Mouse (Mus musculus): ENCODE data around the gene Cntnap2. TPM values are rescaled to one million over a fixed set of nuclear protein-coding genes. Genes with fewer than 3 reads are reported as not detected.

The Cntnap2 gene
- polyA plus RNA-seq, 1 experiment from 2014 or later = 2.5 TPM

GRCm38 (mm10) chr6:46197298-46197697 is 1138.1 kb downstream of the Cntnap2 start:
- no peaks in the 10 kb centered on the region for H3K27me3 ChIP-seq
- no peak overlapping the region for H3K9ac ChIP-seq
- no peaks in the 10 kb centered on the region for H3K36me3 ChIP-seq
- H3K9me3 ChIP-seq (replicated peaks) = no peaks in the 10 kb centered on the region
- no peak overlapping the region for H3K4me3 ChIP-seq (replicated peaks)
- no peaks in the 10 kb centered on the region for H3K4me1 ChIP-seq
- ATAC-seq (replicated peaks; ENCODE audit: low FRiP score) = no peak
- no peak overlapping the region for H3K27ac ChIP-seq
- H3K4me2 ChIP-seq = no peak overlapping the region
- 90% methylated on average over 2 of the region's 2 CpGs for WGBS

GRCm38 (mm10) chr6:46201828-46202227 is 1142.7 kb downstream of the Cntnap2 start:
- Histone ChIP-seq H3K4me1 (no peaks in the 10 kb centered on the region), H3K36me3 (no peaks in the 10 kb centered on the region), H3K9me3 (replicated peaks) (no peaks in the 10 kb centered on the region), H3K4me3 (replicated peaks) (no peak overlapping the region), H3K27ac (no peak overlapping the region), H3K4me2 (no peak overlapping the region), H3K27me3 (no peaks in the 10 kb centered on the region), H3K9ac (no peak overlapping the region)
- ATAC-seq (replicated peaks; ENCODE audit: low FRiP score) = peak; percentile 67; the same call in 1 of the 2 replicates
- WGBS = 56% methylated on average over 4 of the region's 4 CpGs

- no peaks in the 10 kb centered on the region for H3K4me1 ChIP-seq
- ATAC-seq (replicated peaks; ENCODE audit: low FRiP score) = no peak
- 90% methylated on average over 2 of the region's 2 CpGs for WGBS
- H3K27ac ChIP-seq = no peak overlapping the region
- no peaks in the 10 kb centered on the region for H3K9me3 ChIP-seq (replicated peaks)
- no peaks in the 10 kb centered on the region for H3K27me3 ChIP-seq
- H3K4me3 ChIP-seq (replicated peaks) = no peak overlapping the region
- H3K4me2 ChIP-seq = no peak overlapping the region
- no peaks in the 10 kb centered on the region for H3K36me3 ChIP-seq
- H3K9ac ChIP-seq = no peak overlapping the region
These were observed 1146.4 kb downstream of the Cntnap2 start for GRCm38 (mm10) chr6:46205531-46205930.

- 86% methylated on average over 1 of the region's 1 CpGs for WGBS
- no peaks in the 10 kb centered on the region for H3K4me1 ChIP-seq
- no peaks in the 10 kb centered on the region for H3K9me3 ChIP-seq (replicated peaks)
- no peaks in the 10 kb centered on the region for H3K27me3 ChIP-seq
- H3K4me2 ChIP-seq = no peak overlapping the region
- no peaks in the 10 kb centered on the region for H3K36me3 ChIP-seq
- H3K4me3 ChIP-seq (replicated peaks) = no peak overlapping the region
- no peak for ATAC-seq (replicated peaks; ENCODE audit: low FRiP score)
- H3K27ac ChIP-seq = no peak overlapping the region
- no peak overlapping the region for H3K9ac ChIP-seq
These were observed 1173.7 kb downstream of the Cntnap2 start for GRCm38 (mm10) chr6:46232889-46233288.

- Histone ChIP-seq H3K4me3 (replicated peaks) (no peak overlapping the region), H3K9ac (no peak overlapping the region), H3K4me1 (no peaks in the 10 kb centered on the region), H3K4me2 (no peak overlapping the region), H3K9me3 (replicated peaks) (no peaks in the 10 kb centered on the region), H3K27me3 (no peaks in the 10 kb centered on the region), H3K27ac (no peak overlapping the region), H3K36me3 (no peaks in the 10 kb centered on the region)
- 54% methylated on average over 2 of the region's 2 CpGs for WGBS
- ATAC-seq (replicated peaks; ENCODE audit: low FRiP score) = no peak
These were observed 1181.2 kb downstream of the Cntnap2 start for GRCm38 (mm10) chr6:46240349-46240748.

- WGBS = 58% methylated on average over 1 of the region's 1 CpGs
- no peak for ATAC-seq (replicated peaks; ENCODE audit: low FRiP score)
- Histone ChIP-seq H3K9ac (no peak overlapping the region), H3K4me3 (replicated peaks) (no peak overlapping the region), H3K27me3 (no peaks in the 10 kb centered on the region), H3K4me1 (no peaks in the 10 kb centered on the region), H3K4me2 (no peak overlapping the region), H3K27ac (no peak overlapping the region), H3K9me3 (replicated peaks) (no peaks in the 10 kb centered on the region), H3K36me3 (no peaks in the 10 kb centered on the region)
These were observed 1204.0 kb downstream of the Cntnap2 start for GRCm38 (mm10) chr6:46263171-46263570.

- no peaks in the 10 kb centered on the region for H3K4me1 ChIP-seq
- H3K27ac ChIP-seq = no peak overlapping the region
- WGBS = 79% methylated on average over 5 of the region's 5 CpGs
- H3K4me2 ChIP-seq = no peak overlapping the region
- no peak overlapping the region for H3K4me3 ChIP-seq (replicated peaks)
- ATAC-seq (replicated peaks; ENCODE audit: low FRiP score) = no peak
- H3K9me3 ChIP-seq (replicated peaks) = no peaks in the 10 kb centered on the region
- no peaks in the 10 kb centered on the region for H3K36me3 ChIP-seq
- no peaks in the 10 kb centered on the region for H3K27me3 ChIP-seq
- no peak overlapping the region for H3K9ac ChIP-seq
These were observed 1287.8 kb downstream of the Cntnap2 start for GRCm38 (mm10) chr6:46346946-46347345.

- no peaks in the 10 kb centered on the region for H3K36me3 ChIP-seq
- no peak overlapping the region for H3K9ac ChIP-seq
- no peak overlapping the region for H3K27ac ChIP-seq
- H3K27me3 ChIP-seq = no peaks in the 10 kb centered on the region
- H3K4me1 ChIP-seq = no peaks in the 10 kb centered on the region
- H3K4me3 ChIP-seq (replicated peaks) = no peak overlapping the region
- 82% methylated on average over 2 of the region's 2 CpGs for WGBS
- no peak for ATAC-seq (replicated peaks; ENCODE audit: low FRiP score)
- no peaks in the 10 kb centered on the region for H3K9me3 ChIP-seq (replicated peaks)
- no peak overlapping the region for H3K4me2 ChIP-seq
These were observed 1301.9 kb downstream of the Cntnap2 start for GRCm38 (mm10) chr6:46361091-46361490.

GRCm38 (mm10) chr6:46362156-46362555 is 1303.0 kb downstream of the Cntnap2 start:
- Histone ChIP-seq H3K9ac (no peak overlapping the region), H3K27ac (no peak overlapping the region), H3K4me1 (no peaks in the 10 kb centered on the region), H3K27me3 (no peaks in the 10 kb centered on the region), H3K4me3 (replicated peaks) (no peak overlapping the region), H3K36me3 (no peaks in the 10 kb centered on the region), H3K9me3 (replicated peaks) (no peaks in the 10 kb centered on the region), H3K4me2 (no peak overlapping the region)
- 85% methylated on average over 1 of the region's 1 CpGs for WGBS
- ATAC-seq (replicated peaks; ENCODE audit: low FRiP score) = no peak

GRCm38 (mm10) chr6:46398725-46399589 is 1339.8 kb downstream of the Cntnap2 start:
- Histone ChIP-seq H3K4me2 (no peak overlapping the region), H3K27me3 (no peaks in the 10 kb centered on the region), H3K9me3 (replicated peaks) (no peaks in the 10 kb centered on the region), H3K36me3 (no peaks in the 10 kb centered on the region), H3K4me3 (replicated peaks) (no peak overlapping the region), H3K9ac (no peak overlapping the region), H3K27ac (no peak overlapping the region), H3K4me1 (no peaks in the 10 kb centered on the region)
- no peak for ATAC-seq (replicated peaks; ENCODE audit: low FRiP score)
- WGBS = 74% methylated on average over 2 of the region's 2 CpGs

GRCm38 (mm10) chr6:46414154-46414553 is 1355.0 kb downstream of the Cntnap2 start:
- ATAC-seq (replicated peaks; ENCODE audit: low FRiP score) = no peak
- H3K27ac ChIP-seq = no peak overlapping the region
- no peak overlapping the region for H3K4me2 ChIP-seq
- H3K4me3 ChIP-seq (replicated peaks) = no peak overlapping the region
- no peaks in the 10 kb centered on the region for H3K27me3 ChIP-seq
- no peaks in the 10 kb centered on the region for H3K36me3 ChIP-seq
- no peaks in the 10 kb centered on the region for H3K9me3 ChIP-seq (replicated peaks)
- no peak overlapping the region for H3K9ac ChIP-seq
- H3K4me1 ChIP-seq = no peaks in the 10 kb centered on the region

GRCm38 (mm10) chr6:46414562-46414961 is 1355.4 kb downstream of the Cntnap2 start:
- ATAC-seq (replicated peaks; ENCODE audit: low FRiP score) = no peak
- no peaks in the 10 kb centered on the region for H3K27me3 ChIP-seq
- no peaks in the 10 kb centered on the region for H3K4me1 ChIP-seq
- 86% methylated on average over 4 of the region's 4 CpGs for WGBS
- H3K27ac ChIP-seq = no peak overlapping the region
- no peak overlapping the region for H3K9ac ChIP-seq
- H3K4me2 ChIP-seq = no peak overlapping the region
- H3K36me3 ChIP-seq = no peaks in the 10 kb centered on the region
- no peaks in the 10 kb centered on the region for H3K9me3 ChIP-seq (replicated peaks)
- no peak overlapping the region for H3K4me3 ChIP-seq (replicated peaks)

- Histone ChIP-seq H3K36me3 (no peaks in the 10 kb centered on the region), H3K9ac (no peak overlapping the region), H3K4me1 (no peaks in the 10 kb centered on the region), H3K9me3 (replicated peaks) (no peaks in the 10 kb centered on the region), H3K4me3 (replicated peaks) (no peak overlapping the region), H3K27ac (no peak overlapping the region), H3K4me2 (no peak overlapping the region), H3K27me3 (no peaks in the 10 kb centered on the region)
- no peak for ATAC-seq (replicated peaks; ENCODE audit: low FRiP score)
These were observed 1360.7 kb downstream of the Cntnap2 start for GRCm38 (mm10) chr6:46419827-46420226.

Measured in kidney, embryonic 15.5 days (tissue).